Mouse (Mus musculus) frontal cortex, postnatal 14 days (tissue): Measurements from ENCODE around the gene Marcksl1.

Source experiments
- DNase-seq, 2 experiments: peaks; one replicate each; pipeline ENCODE4 v3.0.0; 2022; ENCODE audit warnings: low spot score in 2 of 2

Gene Marcksl1

DNA sequence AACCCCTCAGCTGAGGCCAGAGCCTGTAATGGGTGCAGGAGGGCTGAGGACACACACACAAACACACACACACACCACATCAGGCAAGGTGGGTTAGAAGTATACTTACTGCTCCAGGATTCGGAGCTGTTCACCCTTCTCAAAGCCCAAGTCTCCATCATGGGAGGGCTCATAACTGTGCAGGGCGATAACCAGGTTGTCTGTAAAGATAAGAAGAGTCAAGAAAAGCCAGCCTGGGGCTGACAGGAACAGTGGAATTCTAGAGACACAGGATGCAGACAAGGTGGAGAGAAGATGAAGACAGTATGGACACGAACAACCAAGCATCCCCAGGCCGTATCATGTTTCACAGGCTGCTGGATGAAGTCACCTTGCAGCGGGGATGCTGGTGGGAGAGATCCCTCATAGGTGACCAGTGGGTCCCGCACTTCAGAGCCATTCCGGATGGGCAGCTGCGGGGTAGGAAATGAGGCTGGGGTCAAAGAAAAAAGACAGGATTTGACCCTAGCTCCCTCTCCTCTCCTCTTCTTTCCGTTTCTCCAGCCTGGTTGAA lies 44.0 kb downstream of the Marcksl1 start:
- no peak for DNase-seq

DNA sequence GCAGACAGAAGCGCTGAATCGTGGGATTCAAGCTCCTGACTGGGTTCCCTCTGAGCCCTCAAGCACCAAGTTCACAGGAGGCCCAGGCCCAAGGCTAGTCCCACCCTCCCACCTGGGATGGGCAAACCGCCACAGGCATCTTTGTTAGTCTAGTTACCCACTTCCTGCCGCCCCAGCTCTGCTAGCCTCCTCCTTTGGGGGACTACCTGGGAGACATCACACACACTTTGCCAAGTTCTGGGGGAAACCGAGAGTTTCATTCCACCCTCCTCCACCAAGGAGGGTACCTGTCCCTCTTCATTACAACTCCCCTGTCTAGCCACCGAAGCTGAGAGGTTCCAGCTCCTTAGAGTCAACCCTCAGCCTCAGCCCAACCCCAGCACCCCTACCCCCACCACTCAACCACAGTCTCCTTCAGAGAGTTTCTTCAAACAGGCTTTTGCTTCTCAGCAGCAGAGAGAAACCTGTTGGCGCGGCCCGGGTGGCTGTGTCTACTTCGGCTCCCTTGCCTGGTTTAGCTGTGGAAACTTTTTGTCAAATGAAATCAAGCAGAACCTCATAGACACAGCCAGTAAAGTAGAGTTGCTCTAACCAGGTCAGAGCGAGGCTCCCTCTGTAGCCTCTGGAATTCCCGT lies 45.1 kb downstream of the Marcksl1 start:
- DNase-seq: no peak

DNA sequence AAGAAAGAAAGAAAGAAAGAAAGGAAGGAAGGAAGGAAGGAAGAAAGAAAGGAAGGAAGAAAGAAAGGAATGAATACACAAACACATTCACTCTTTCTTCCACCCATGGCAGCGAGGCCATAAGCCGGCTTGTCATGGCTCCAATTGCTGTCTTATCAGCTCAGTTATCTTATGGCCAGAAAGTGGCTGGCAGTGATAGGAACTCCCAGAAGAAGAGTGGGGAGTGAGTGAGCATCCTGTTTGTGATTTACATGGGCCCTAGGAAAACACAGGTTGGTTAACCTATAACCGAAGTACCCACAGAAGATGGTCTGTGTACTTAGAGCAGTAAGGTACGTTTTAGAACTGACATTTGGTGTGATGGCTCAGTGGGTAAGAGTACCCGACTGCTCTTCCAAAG lies 47.8 kb downstream of the Marcksl1 start:
- no peak for DNase-seq

GRCm38 (mm10) chr4:129563718-129564117 lies 50.3 kb downstream of the Marcksl1 start:
- DNase-seq: no peak

GRCm38 (mm10) chr4:129565139-129565538 lies 51.8 kb downstream of the Marcksl1 start:
- DNase-seq: no peak
